Mouse (Mus musculus) thymus, postnatal 4 days (tissue): ENCODE results near the gene Olfr1436.
"Not testable (repeated sequence)": the region's sequence is repeated elsewhere in the genome, so short reads cannot be mapped to it uniquely, and the experiment has no call there.

Experiments
- DNase-seq: peaks from one replicate; pipeline ENCODE4 v3.0.0; 2021

Gene Olfr1436

DNA sequence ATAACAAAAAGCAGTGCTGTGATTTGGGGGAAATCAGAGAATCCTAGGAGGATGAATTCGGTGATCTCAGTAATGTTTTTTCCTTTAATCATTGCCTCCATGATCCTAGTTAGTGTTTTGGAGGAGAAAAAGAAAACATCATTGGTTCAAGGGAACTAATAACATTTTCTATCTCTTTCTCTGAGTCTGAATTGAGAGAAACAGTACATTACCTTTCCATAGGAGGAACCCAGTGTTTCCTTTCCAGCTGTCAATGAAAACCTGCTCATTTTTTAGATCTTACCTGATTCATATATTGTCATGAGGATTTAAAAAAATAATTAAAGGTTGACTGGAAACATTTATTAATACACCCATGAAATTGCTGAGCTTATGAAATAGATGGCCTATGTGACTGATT is at the start of gene Olfr1436:
Olfr1436 (minus strand) TSS at position 101 of the 400 bp plus-strand sequence.
- DNase-seq = not testable (repeated sequence)

DNA sequence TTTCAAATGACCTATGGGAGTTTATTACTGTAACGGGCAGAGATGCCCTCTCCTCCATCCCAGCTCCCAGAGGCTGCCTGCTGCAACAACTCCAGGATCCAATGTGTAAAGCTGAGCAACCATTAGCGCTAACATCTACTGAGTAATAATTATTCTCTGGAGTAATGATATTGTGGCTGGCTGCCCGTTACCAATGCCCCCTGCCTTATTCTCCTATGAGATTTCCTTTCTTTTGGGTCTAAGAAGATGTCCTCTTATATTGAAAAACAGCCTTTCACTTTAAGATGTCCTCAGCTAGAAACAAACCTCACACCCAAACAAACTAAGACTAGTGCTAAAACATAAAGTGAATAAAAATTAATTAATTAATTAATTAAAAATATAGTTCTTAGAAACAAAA is 36.9 kb upstream of the Olfr1436 start, which contains the start of gene Olfr1438-ps1:
Olfr1438-ps1 (minus strand) TSS at position 101 of the 400 bp plus-strand sequence.
- no peak for DNase-seq

DNA sequence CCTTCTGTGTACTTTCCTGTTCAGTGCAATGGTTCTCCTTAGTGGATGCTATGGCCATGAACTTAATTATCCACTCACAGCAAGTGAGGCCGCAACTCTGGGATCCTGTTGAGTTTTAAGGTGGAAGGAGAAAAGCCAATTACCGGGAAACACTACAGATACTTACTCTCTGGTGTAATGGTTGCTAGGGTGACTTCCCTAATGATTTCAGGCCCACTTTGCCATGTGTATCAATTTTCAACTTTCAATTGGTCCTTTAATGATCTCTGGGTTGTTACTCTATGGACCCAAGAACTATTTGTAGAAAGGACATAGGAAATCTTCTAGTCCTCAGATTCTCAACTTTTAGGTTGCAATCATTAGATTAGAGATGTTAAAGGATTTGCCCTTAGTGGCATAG is 26.1 kb upstream of the Olfr1436 start, which contains the start of gene Olfr1437:
Olfr1437 (minus strand) TSS at position 101 of the 400 bp plus-strand sequence.
- DNase-seq = no peak

DNA sequence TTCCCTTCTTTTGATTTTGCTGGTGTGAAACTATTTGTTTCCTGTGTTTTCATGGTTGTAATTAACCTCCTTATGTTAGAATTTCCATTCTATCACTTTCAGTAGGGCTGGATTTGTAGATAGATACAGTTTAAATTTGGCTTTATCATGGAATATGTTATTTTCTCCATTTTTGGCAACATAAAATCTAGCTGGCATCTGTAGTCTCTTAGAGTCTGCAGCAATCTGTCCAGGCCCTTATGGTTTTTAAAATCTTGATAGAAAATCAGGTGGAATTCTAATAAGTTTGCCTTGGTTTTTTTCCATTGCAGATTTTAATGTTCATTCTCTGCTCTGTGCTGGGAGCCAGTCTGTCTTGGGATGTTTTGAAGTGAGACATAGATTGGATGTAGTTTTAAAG is 6.0 kb downstream of the Olfr1436 start:
- no peak for DNase-seq

DNA sequence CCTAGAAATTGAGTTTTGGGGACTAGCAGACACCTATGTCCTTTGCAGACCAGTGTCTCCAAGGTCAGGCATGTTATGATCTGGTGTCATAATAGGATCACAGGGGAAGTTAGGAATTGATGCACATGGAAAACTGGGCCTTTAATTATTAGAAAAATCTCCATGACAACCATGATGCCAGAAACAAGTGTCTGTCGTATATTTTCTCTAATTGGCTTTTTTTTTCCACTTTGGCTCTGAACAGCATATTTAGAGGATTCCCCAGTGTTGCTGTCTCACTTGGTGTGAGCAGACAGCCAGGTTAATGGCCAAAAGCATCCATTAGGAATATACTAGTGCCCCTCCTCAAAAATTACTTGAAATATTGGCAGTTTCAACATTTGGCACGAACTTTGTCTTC is 19.4 kb downstream of the Olfr1436 start, which contains the start of gene Olfr1434:
Olfr1434 (plus strand) TSS at position 301 of the 400 bp plus-strand sequence.
- no peak for DNase-seq

DNA sequence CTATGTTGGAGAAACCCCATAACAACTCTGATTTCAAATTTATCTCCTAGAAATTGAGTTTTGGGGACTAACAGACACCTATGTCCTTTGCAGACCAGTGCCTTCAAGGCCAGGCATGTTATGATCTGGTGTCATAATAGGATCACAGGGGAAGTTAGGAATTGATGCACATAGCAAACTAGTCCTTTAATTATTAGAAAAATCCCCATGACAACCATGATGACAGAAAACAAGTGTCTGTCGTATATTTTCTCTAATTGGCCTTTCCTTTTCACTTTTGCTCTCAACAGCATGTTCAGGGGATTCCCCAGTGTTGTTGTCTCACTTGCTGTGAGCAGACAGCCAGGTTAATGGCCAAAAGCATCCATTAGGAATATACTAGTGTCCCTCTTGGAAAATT is 38.2 kb downstream of the Olfr1436 start, which contains the start of gene Olfr235:
Olfr235 (plus strand) TSS at position 301 of the 400 bp plus-strand sequence.
- DNase-seq = no peak
